Mouse (Mus musculus): ENCODE data around the gene Ccn1. TPM values are rescaled to one million over a fixed set of nuclear protein-coding genes. Genes with fewer than 3 reads are reported as not detected.

Gene Ccn1
- polyA plus RNA-seq, 1 experiment, result 79.9 TPM

- Histone ChIP-seq H3K4me1 (ENCODE audit: control insufficient read depth, insufficient read depth, low read length) (no peaks in the 10 kb centered on the region), H3K4me3 (replicated peaks; ENCODE audit: extremely low read depth, low read depth, low read length) (no peak overlapping the region)
- DNase-seq, result no peak
- TF ChIP-seq POLR2A (IDR thresholded peaks at IDR 0.05; ENCODE audit: borderline replicate concordance, extremely low read depth, low read depth, low read length) (no peak), CTCF (IDR thresholded peaks at IDR 0.05; ENCODE audit: insufficient read depth, low read length) (no peak)
- 79% methylated on average over 6 of the region's 6 CpGs for WGBS
Observed at GRCm38 (mm10) chr3:145676212-145676611, 26.4 kb upstream of the Ccn1 start.

GRCm38 (mm10) chr3:145674815-145675214, 25.0 kb upstream of the Ccn1 start:
- WGBS, result 54% methylated on average over 2 of the region's 2 CpGs

DNA sequence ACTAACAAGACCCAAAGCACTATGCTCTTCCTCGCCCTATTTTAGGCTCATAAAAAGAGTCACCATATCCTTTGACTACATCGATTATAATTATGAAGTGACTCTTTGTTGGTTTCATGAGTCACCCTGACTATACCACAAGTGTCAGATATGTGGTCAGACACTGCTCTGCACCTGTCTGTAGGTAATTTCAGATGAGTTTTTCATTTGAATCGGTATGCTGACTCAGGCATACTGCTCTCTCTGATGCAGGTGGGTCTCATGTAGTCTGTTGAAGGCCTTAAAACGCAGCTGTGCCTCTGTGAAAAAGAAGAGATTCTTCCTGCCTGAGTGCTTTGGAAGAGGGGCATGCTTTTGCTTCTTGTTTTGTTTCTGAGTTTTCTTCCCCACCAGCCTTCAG, 16.6 kb upstream of the Ccn1 start:
- TF ChIP-seq POLR2A (IDR thresholded peaks at IDR 0.05; ENCODE audit: borderline replicate concordance, extremely low read depth, low read depth, low read length) (no peak), CTCF (IDR thresholded peaks at IDR 0.05; ENCODE audit: insufficient read depth, low read length) (no peak)
- 86% methylated on average over 4 of the region's 4 CpGs for WGBS
- no peaks in the 10 kb centered on the region for H3K4me1 ChIP-seq (ENCODE audit: control insufficient read depth, insufficient read depth, low read length)
- no peak overlapping the region for H3K4me3 ChIP-seq (replicated peaks; ENCODE audit: extremely low read depth, low read depth, low read length)
- no peak for DNase-seq

More at GRCm38 (mm10) chr3:145674815-145675214, 25.0 kb upstream of the Ccn1 start:
- TF ChIP-seq CTCF (IDR thresholded peaks at IDR 0.05; ENCODE audit: insufficient read depth, low read length) (no peak), POLR2A (IDR thresholded peaks at IDR 0.05; ENCODE audit: borderline replicate concordance, extremely low read depth, low read depth, low read length) (no peak)
- H3K4me3 ChIP-seq (replicated peaks; ENCODE audit: extremely low read depth, low read depth, low read length), result no peak overlapping the region
- no peaks in the 10 kb centered on the region for H3K4me1 ChIP-seq (ENCODE audit: control insufficient read depth, insufficient read depth, low read length)
- no peak for DNase-seq

DNA sequence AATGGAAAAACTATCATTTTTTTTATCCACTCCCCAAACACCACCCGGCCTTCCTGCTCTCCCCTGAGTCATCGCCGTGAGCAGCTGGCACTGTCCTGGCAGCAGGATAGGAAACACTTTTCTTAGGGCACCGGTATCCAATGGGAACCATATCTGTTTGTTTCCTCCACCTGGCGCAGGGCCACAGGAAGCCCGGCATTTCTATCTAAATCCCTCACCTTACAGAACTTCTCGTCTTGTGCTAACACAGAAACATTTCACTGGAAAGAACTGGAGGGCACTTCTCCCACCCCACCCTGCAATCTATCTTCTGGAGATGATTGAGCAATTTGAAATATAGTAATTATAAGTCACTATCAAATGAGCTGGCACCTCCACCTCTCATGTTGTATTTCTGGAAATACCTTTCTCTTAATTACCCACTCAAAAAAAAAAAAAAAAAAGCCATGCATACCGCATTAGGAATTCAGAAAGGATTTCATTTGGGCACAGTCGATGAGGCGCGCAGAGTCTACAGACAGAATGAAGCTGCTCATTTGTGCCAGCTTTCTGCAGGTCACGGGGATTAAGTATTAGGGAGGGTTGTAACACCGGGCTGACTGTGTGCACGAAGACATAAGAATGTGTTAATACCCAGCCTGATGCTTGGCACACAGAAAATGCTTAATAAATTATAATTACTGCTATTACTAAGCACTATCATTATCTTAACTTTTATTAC, 7.4 kb upstream of the Ccn1 start:
- H3K4me3 ChIP-seq (replicated peaks; ENCODE audit: extremely low read depth, low read depth, low read length), result no peak overlapping the region
- peak; percentile 32 for DNase-seq
- TF ChIP-seq CTCF (IDR thresholded peaks at IDR 0.05; ENCODE audit: insufficient read depth, low read length), result no peak
- peaks cover 6% of the 10 kb centered on the region; the same call in 1 of the 2 replicates for H3K4me1 ChIP-seq (ENCODE audit: control insufficient read depth, insufficient read depth, low read length)
- WGBS, result 46% methylated on average over 14 of the region's 14 CpGs

GRCm38 (mm10) chr3:145654944-145655343, 5.2 kb upstream of the Ccn1 start:
- TF ChIP-seq CTCF (IDR thresholded peaks at IDR 0.05; ENCODE audit: insufficient read depth, low read length) (no peak), POLR2A (IDR thresholded peaks at IDR 0.05; ENCODE audit: borderline replicate concordance, extremely low read depth, low read depth, low read length) (no peak)
- 83% methylated on average over 6 of the region's 6 CpGs for WGBS
- Histone ChIP-seq H3K4me1 (ENCODE audit: control insufficient read depth, insufficient read depth, low read length) (peaks cover 8% of the 10 kb centered on the region), H3K4me3 (replicated peaks; ENCODE audit: extremely low read depth, low read depth, low read length) (no peak overlapping the region)
- DNase-seq, result no peak

GRCm38 (mm10) chr3:145654028-145654427, 4.2 kb upstream of the Ccn1 start:
- DNase-seq, result no peak
- Histone ChIP-seq H3K4me3 (replicated peaks; ENCODE audit: extremely low read depth, low read depth, low read length) (no peak overlapping the region), H3K4me1 (ENCODE audit: control insufficient read depth, insufficient read depth, low read length) (peaks cover 8% of the 10 kb centered on the region)
- TF ChIP-seq POLR2A (IDR thresholded peaks at IDR 0.05; ENCODE audit: borderline replicate concordance, extremely low read depth, low read depth, low read length) (no peak), CTCF (IDR thresholded peaks at IDR 0.05; ENCODE audit: insufficient read depth, low read length) (no peak)
- 89% methylated on average over 9 of the region's 9 CpGs for WGBS

DNA sequence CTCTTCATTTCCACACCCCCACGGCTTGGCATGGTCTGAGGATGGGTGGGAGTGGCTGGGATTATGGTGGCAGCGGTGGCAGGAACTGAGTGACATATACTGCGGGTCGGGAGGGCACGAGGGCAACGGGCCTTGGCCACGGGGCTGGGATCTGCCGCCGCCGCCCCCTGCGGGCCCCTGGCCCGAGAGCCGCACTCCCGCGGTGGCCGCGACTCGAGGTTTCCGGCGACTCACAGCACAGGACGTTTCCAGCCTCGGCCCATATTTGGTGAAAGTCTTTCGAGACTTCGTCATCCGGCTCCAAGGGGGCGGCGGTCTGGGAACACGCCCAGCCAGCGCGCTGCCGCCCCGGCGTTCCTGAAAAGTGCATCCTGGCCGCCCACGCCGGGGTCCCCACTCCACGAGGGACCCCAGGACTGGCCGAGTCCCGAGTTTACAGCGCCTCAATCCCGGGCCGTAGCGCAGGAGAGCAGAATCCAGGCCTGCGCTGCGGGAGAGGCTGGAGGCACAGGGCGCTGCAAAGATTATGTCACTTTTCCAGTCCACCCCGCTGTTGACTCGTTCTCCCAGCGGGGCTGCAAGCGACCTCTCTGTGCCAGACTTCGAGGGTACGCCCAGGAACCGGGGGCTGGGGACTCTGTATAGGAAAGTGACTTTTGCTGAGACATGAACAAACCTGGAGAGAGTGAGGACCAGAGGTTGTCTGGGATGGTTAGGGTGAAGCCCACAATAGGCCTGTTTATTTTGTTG, 3.6 kb upstream of the Ccn1 start:
- Histone ChIP-seq H3K4me3 (replicated peaks; ENCODE audit: extremely low read depth, low read depth, low read length) (peak overlapping the region; percentile 70), H3K4me1 (ENCODE audit: control insufficient read depth, insufficient read depth, low read length) (peaks cover 8% of the 10 kb centered on the region)
- TF ChIP-seq CTCF (IDR thresholded peaks at IDR 0.05; ENCODE audit: insufficient read depth, low read length), result no peak
- peak; percentile 37; the same call in 1 of the 2 replicates for TF ChIP-seq POLR2A (IDR thresholded peaks at IDR 0.05; ENCODE audit: borderline replicate concordance, extremely low read depth, low read depth, low read length)
- DNase-seq, result peak; percentile 67
- WGBS, result 2% methylated on average over 53 of the region's 53 CpGs

DNA sequence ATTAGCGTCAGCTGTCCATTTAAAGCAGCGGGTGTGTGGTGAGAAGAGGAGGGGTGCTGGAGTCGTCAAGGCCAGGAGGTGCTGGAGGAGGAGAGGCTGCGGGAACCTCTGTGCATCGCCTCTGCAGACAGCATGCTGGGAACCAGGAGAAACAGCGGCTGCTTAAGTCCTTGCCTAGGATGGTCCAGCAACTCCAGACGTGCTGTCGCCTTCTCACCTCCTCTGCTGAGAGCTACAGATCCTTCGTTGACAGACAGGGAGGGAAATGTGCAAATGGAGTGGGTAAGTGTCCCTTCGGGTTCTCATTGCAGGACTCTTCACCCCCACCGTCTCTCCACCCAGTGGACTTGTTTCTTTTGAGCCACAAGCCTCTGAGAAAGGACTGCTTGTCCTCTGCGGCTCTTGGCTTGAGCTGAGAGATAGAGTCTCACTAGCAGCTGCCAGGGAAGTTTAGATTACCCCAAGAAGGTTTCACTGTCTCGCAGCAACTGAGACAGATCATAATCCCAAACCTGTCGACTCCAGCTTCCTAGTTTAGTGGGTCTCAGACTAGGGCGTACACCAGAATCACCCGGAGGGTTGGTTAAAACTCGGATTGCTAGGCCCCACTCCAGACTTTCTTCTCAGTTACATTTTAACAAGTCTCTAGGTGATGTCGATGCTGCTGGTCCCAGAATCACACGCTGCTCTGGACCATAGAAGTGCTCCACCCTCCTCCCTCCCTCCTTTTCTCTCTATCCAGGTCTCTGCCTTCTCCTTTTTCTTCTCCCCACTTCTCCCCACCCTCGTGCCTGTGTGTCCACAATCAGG, 2.7 kb upstream of the Ccn1 start:
- WGBS, result 41% methylated on average over 20 of the region's 20 CpGs
- TF ChIP-seq CTCF (IDR thresholded peaks at IDR 0.05; ENCODE audit: insufficient read depth, low read length), result no peak
- TF ChIP-seq POLR2A (IDR thresholded peaks at IDR 0.05; ENCODE audit: borderline replicate concordance, extremely low read depth, low read depth, low read length), result 0 out of 2 replicates have a peak, but pooled peaks have one; percentile 7
- Histone ChIP-seq H3K4me3 (replicated peaks; ENCODE audit: extremely low read depth, low read depth, low read length) (peak overlapping the region; percentile 70), H3K4me1 (ENCODE audit: control insufficient read depth, insufficient read depth, low read length) (peaks cover 8% of the 10 kb centered on the region)
- DNase-seq, result peak; percentile 44

GRCm38 (mm10) chr3:145651978-145652321, 2.2 kb upstream of the Ccn1 start:
- Histone ChIP-seq H3K4me1 (ENCODE audit: control insufficient read depth, insufficient read depth, low read length) (peaks cover 8% of the 10 kb centered on the region), H3K4me3 (replicated peaks; ENCODE audit: extremely low read depth, low read depth, low read length) (peak overlapping the region; percentile 26)
- TF ChIP-seq POLR2A (IDR thresholded peaks at IDR 0.05; ENCODE audit: borderline replicate concordance, extremely low read depth, low read depth, low read length) (no peak), CTCF (IDR thresholded peaks at IDR 0.05; ENCODE audit: insufficient read depth, low read length) (no peak)
- WGBS, result 39% methylated on average over 10 of the region's 10 CpGs
- no peak for DNase-seq

All from lung, adult 2 months (tissue).